1 mouse cellular context compared by ENCODE assay signal in the genomic region with DNA sequence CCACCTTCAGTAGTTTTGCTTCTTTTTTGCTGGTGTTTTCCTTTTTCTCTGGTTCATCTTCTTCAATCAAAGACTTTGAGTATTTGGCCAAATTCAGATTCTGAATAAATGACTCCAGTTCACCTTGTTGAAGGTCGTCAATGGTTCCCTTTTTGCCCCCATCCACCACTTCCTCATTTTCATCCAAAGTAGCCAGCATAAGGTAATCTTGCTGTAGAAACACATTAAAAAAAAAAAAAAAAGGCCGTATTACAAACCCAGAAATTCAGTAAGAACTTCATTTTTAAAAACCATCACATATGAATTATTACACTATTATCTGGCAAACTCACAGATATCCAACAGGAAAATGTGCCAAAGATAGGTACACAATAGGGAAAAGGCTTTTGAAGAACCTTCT.
TF ChIP-seq lines count a peak whose summit lies in the region.

No protein-coding gene starts in this region.

TF ChIP-seq in C2C12, 6 proteins besides CTCF, POLR2A, EP300 and RAD21:
- TF ChIP-seq CEBPB (IDR thresholded peaks at IDR 0.05; ENCODE audit: low read depth) (no peak), MYOG (IDR thresholded peaks at IDR 0.05; ENCODE audit: control insufficient read depth, extremely low read depth, insufficient read length) (no peak), USF1 (IDR thresholded peaks at IDR 0.05; ENCODE audit: low read depth) (no peak), MYOD1 (IDR thresholded peaks at IDR 0.05; ENCODE audit: control insufficient read depth, insufficient read length, low read depth) (no peak), FOSL1 (IDR thresholded peaks at IDR 0.05; ENCODE audit: insufficient read depth, low read length, poor library complexity, severe bottlenecking) (no peak), MAX (IDR thresholded peaks at IDR 0.05) (no peak)
